ENCODE assay signal across 9 mouse cellular contexts in genomic region chrX:153832606-153833005, GRCm38 (mm10). TPM values are rescaled to one million over a fixed set of nuclear protein-coding genes. Genes with fewer than 3 reads are reported as not detected.
DNase-seq lines count a peak whose midpoint lies in the region; ATAC-seq lines count a peak whose summit lies in the region.
"Had no signal": no experiment of that assay in that cellular context is flagged by ENCODE, and none has a peak within 500 bp of the region (broad histone marks: within the 10 kb centered on the region; RNA-seq: fewer than 3 reads in every experiment).

No protein-coding gene starts in this region.

- peak overlapping the region; percentile 79 for H3K27ac ChIP-seq in heart, embryonic 10.5 days
- H3K27ac ChIP-seq in midbrain, embryonic 16.5 days (ENCODE audit: low read length), result peak overlapping the region; percentile 81

- peak; percentile 26 for ATAC-seq in inflammation-experienced regulatory T-cells, adult 6 months
- peak; percentile 82 for ATAC-seq in midbrain, embryonic 16.5 days

- H3K4me2 ChIP-seq in midbrain, embryonic 16.5 days (ENCODE audit: low read length), result peak overlapping the region; percentile 53

- H3K4me3 ChIP-seq in heart, embryonic 10.5 days, result peak overlapping the region; percentile 66
- peak overlapping the region; percentile 56 for H3K4me3 ChIP-seq in midbrain, embryonic 16.5 days (ENCODE audit: low read depth, low read length)

- no peaks in the 10 kb centered on the region for H3K36me3 ChIP-seq in heart, embryonic 10.5 days
- no peaks in the 10 kb centered on the region for H3K36me3 ChIP-seq in midbrain, embryonic 16.5 days (ENCODE audit: control insufficient read depth, insufficient read depth, low read length)

- H3K9ac ChIP-seq in midbrain, embryonic 16.5 days (ENCODE audit: low read depth, low read length), result peak overlapping the region; percentile 66

- H3K9me3 ChIP-seq in heart, embryonic 10.5 days, result no peaks in the 10 kb centered on the region
- no peaks in the 10 kb centered on the region for H3K9me3 ChIP-seq in midbrain, embryonic 16.5 days (replicated peaks; ENCODE audit: control insufficient read depth, low read length, poor library complexity, severe bottlenecking)

- no peaks in the 10 kb centered on the region for H3K4me1 ChIP-seq in heart, embryonic 10.5 days
- H3K4me1 ChIP-seq in midbrain, embryonic 16.5 days (ENCODE audit: control insufficient read depth, insufficient read depth, low read length), result no peaks in the 10 kb centered on the region

- no peaks in the 10 kb centered on the region for H3K27me3 ChIP-seq in heart, embryonic 10.5 days (ENCODE audit: insufficient read depth, poor library complexity, severe bottlenecking)
- H3K27me3 ChIP-seq in midbrain, embryonic 16.5 days (ENCODE audit: control insufficient read depth, insufficient read depth, low read depth, low read length), result no peaks in the 10 kb centered on the region
- H3K27me3 ChIP-seq: CH12.LX had no signal

- no peak for DNase-seq in heart, embryonic 10.5 days (ENCODE audit: low spot score)
- DNase-seq in heart, adult 18-20 months, result no peak
- DNase-seq in retina, embryonic 14.5 days (ENCODE audit: low spot score), result peak; percentile 3
- no peak for DNase-seq in retina, postnatal 1 day
- DNase-seq in adrenal gland, postnatal 4 days (ENCODE audit: low spot score in 2 of 2), result no peak
- no peak for DNase-seq in adrenal gland, postnatal 25 days

- 17% methylated on average over 14 of the region's 14 CpGs for WGBS in heart, embryonic 10.5 days
- 20% methylated on average over 14 of the region's 14 CpGs for WGBS in midbrain, embryonic 16.5 days

RNA-seq across cellular contexts. Expression of gene Spin2c, which starts 0.6 kb away (rescaled TPM):
- polyA plus RNA-seq in heart, embryonic 10.5 days (2016; fragmentation: Nextera tagmentation; extraction: Ambion mirVana), result 13.7 and 25.8 TPM in 2 replicates
- not detected for total RNA-seq in heart, adult 18-20 months (2021)
- 10 to 100 TPM in 2 of 3 experiments, 1 to 10 TPM in 1; 9.3 to 22.9 (median 18.9) TPM for polyA plus RNA-seq in inflammation-experienced regulatory T-cells, adult 6 months (2017; shearing (Covaris generic))
- 28.6 and 33.0 TPM in 2 replicates for polyA plus RNA-seq in midbrain, embryonic 16.5 days (2015; fragmentation: Nextera tagmentation; extraction: Ambion mirVana)
- 1 to 10 TPM; 1.6 to 2.3 TPM for total RNA-seq in adrenal gland, postnatal 4 days (2021)
- 0.73 TPM in 1 of 2 replicates, not detected in the other for total RNA-seq in adrenal gland, postnatal 25 days (2021)
- total RNA-seq: CH12.LX had no signal
